Mouse (Mus musculus) testis, postnatal 14 days (tissue): ENCODE results near the gene Pfdn6.
"Not testable (repeated sequence)": the region's sequence is repeated elsewhere in the genome, so short reads cannot be mapped to it uniquely, and the experiment has no call there.

Experiments
- DNase-seq: peaks from one replicate; pipeline ENCODE4 v3.0.0; 2021; ENCODE audit warnings: low spot score

Gene Pfdn6

GRCm38 (mm10) chr17:33897114-33897794, 42.9 kb downstream of the Pfdn6 start:
- DNase-seq = no peak

- not testable (repeated sequence) for DNase-seq
Observed at GRCm38 (mm10) chr17:33893011-33893410, 47.1 kb downstream of the Pfdn6 start.

- DNase-seq = peak; percentile 36
Observed at GRCm38 (mm10) chr17:33892429-33892828, 47.7 kb downstream of the Pfdn6 start.

- DNase-seq = not testable (repeated sequence)
Observed at GRCm38 (mm10) chr17:33891892-33892291, 48.3 kb downstream of the Pfdn6 start.

GRCm38 (mm10) chr17:33891357-33891756, 48.8 kb downstream of the Pfdn6 start:
- no peak for DNase-seq

GRCm38 (mm10) chr17:33890533-33891059, 49.5 kb downstream of the Pfdn6 start, which contains the start of gene Kifc1:
Kifc1 (minus strand) TSS chr17:33890661.
- DNase-seq = peak; percentile 100

- not testable (repeated sequence) for DNase-seq
Observed at GRCm38 (mm10) chr17:33889941-33890532, 50.1 kb downstream of the Pfdn6 start.
